Mouse (Mus musculus): ENCODE data around the gene Cdan1.

DNA sequence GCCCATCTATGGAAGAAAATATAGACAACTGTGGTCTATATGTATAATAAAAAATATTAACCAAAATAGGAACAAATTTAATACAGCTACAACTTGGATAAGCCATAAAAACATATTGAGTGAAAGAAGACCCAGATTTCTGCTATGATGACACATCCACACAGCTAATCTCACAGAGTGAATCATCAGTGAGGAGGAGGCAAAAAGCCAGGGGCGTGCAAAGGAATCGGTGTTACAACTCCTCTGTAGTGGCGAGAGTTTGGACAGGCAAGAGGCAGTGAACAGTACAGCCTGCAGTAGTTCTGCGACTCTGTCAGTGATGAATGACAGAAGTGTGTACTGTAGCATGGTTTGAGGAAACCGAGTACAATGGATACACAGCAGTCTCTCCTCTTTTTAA is 17.4 kb upstream of the Cdan1 start:
- TF ChIP-seq CTCF (conservative IDR thresholded peaks at IDR 0.05; ENCODE audit: low read length) (no peak), NANOG (IDR thresholded peaks at IDR 0.05; ENCODE audit: borderline replicate concordance, low read length) (no peak)

Data from E14TG2a.4 (cell line).